Mouse (Mus musculus) olfactory bulb, adult 2 months (tissue): Measurements from ENCODE around the gene Pde3b.

Experiments used
- CTCF ChIP-seq: fragments of 200-500 bp; IDR thresholded peaks from 2 replicates; pipeline ENCODE4 v1.5.1; 2012; ENCODE audit warnings: low read depth, mild to moderate bottlenecking, low read length, moderate library complexity; ENCODE audit not compliant: insufficient read depth
- POLR2A ChIP-seq: fragments of 200-500 bp; IDR thresholded peaks from 2 replicates; pipeline ENCODE4 v1.6.1; 2012; ENCODE audit warnings: mild to moderate bottlenecking, low read depth, low read length, moderate library complexity; ENCODE audit not compliant: insufficient read depth

DNA sequence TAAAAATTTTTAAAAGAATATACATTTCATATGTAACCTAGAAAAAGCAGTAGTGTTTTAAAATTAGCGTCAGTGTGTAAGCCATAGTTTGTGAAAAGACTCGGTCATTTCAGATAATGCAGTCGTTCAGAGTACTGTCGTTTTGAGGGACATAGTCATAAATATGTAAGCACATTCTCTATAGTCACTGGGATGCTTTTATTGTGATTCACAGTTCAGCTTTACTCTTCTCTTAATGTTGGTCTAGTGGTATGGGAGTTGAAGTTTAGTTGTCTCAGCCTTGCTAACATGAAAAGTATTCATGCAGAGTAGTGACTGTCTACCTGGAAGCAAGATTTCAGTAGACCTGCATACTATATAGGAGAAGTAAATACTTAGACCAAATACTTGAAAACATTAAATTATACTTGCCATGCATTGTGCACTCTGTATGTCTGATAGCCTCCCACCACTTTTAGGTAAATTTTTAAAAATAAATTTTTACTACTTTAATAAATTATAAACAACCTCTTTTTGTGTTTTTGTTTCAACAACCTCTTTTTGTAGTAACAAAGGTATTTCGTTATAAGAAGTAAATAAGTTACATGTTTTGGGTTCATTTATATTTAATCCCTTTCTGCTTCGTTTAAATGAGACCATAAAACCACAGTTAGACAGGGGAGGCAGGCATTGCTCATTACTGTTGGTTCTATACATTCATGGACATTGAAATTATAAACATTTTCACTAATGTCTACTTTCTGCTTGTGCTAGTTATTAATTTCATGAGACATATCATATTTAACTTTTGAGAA lies 65.3 kb downstream of the Pde3b start:
- TF ChIP-seq POLR2A (no peak), CTCF (no peak)
